In the genomic region with DNA sequence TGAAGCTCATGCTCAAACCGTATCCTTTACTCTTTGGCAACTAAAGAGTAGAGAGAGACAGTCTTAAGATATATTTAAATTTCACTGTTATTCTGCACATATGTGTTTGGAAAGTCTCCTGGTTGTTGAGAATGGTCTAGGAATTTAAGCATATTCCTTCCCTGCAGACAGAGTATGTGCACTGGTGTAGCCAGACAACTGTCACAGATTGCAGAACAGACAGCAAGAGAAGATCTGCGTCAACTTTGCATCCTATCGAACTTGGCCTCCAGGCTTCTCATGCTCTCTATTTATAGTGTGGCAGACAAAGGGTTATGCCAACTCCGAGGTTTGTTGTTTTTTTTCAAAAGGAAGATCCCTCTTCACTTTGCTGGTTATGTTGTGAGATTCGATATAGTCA, we compare ENCODE assay signal across 18 mouse cellular contexts.
"Had no signal": no experiment of that assay in that cellular context is flagged by ENCODE, and none has a peak within 500 bp of the region (broad histone marks: within the 10 kb centered on the region; RNA-seq: fewer than 3 reads in every experiment).

No protein-coding gene starts in this region.

- H3K27ac ChIP-seq: limb, embryonic 13.5 days; midbrain, embryonic 13.5 days; neural tube, embryonic 12.5 days had no signal

- H3K4me3 ChIP-seq: limb, embryonic 13.5 days; liver, embryonic 15.5 days; midbrain, embryonic 13.5 days; myocyte; neural tube, embryonic 12.5 days had no signal

- H3K9me3 ChIP-seq: limb, embryonic 13.5 days; liver, embryonic 15.5 days; midbrain, embryonic 13.5 days; neural tube, embryonic 12.5 days had no signal

- DNase-seq: kidney, adult 8-10 months; kidney, postnatal 25 days; layer of hippocampus, adult 9-11 months; layer of hippocampus, postnatal 36 days; left cerebral cortex, postnatal 4 days; lung, embryonic 14.5 days; lung, postnatal 10 days; lung, postnatal 4 days; retina, postnatal 1 day; right cerebral cortex, postnatal 4 days; spleen, adult 18-20 months; thymus, adult 18-20 months; thymus, postnatal 14 days had no signal

- H3K9ac ChIP-seq: limb, embryonic 13.5 days; liver, embryonic 15.5 days; lung, embryonic 14.5 days; midbrain, embryonic 13.5 days; neural tube, embryonic 12.5 days had no signal

- H3K27me3 ChIP-seq: limb, embryonic 13.5 days; liver, embryonic 15.5 days; midbrain, embryonic 13.5 days; neural tube, embryonic 12.5 days had no signal

- H3K36me3 ChIP-seq: limb, embryonic 13.5 days; neural tube, embryonic 12.5 days had no signal

- H3K4me2 ChIP-seq: limb, embryonic 13.5 days; liver, embryonic 15.5 days; lung, embryonic 14.5 days; midbrain, embryonic 13.5 days; neural tube, embryonic 12.5 days had no signal

- ATAC-seq: midbrain, embryonic 13.5 days had no signal

- H3K4me1 ChIP-seq: limb, embryonic 13.5 days; neural tube, embryonic 12.5 days had no signal
